Mouse (Mus musculus) erythroblast, embryonic 14.5 days (primary cell): ENCODE results near the gene Glcci1.

Experiments
- GATA1 ChIP-seq: IDR thresholded peaks from 2 replicates; pipeline ENCODE4 v1.6.1; 2012; ENCODE audit warnings: low read length, inconsistent platforms, mixed read lengths
- TAL1 ChIP-seq: IDR thresholded peaks from 3 replicates; pipeline ENCODE4 v1.6.1; 2012; ENCODE audit warnings: low read length, inconsistent platforms, mixed read lengths

DNA sequence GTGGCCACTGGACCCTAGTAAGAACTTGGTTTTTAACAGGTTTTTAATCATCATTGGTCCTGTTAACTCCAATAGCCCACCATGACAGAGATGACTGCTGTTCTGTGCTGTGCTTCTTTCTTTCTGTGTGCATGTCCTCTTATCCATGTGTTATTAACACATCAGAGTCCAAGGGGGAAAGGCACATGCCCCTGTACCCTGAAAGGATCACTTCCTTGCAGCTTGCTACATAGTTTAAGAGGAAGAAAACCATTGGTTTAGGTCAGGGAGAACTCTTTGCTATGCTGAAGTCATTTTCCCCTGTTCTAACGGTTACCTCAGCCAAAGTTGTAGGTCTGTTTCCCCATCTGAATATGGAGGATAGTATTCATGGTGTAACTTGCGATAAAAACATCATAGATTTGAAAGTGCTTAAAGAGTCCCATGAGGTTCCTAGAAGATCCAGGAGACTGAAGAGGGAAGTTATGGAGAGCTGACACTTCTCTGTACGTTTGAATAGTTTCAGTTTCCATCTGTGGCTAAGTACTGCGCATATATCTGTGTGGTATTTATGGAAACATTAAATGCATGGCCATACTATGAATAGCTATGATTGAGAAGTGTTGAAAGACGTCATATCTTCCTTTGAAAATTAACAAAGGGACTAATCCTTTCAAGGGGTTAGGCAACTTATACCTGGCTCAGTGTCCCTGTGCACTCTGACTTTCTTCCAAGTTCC is 14.1 kb upstream of the Glcci1 start:
- TF ChIP-seq GATA1, result no peak
- TF ChIP-seq TAL1, result no peak
